Mouse (Mus musculus) olfactory bulb, adult 2 months (tissue): ENCODE measurements around the gene Trmt2a.

Experiments
- CTCF ChIP-seq: fragments of 200-500 bp; IDR thresholded peaks from 2 replicates; pipeline ENCODE4 v1.5.1; 2012; ENCODE audit warnings: low read depth, mild to moderate bottlenecking, low read length, moderate library complexity; ENCODE audit not compliant: insufficient read depth
- POLR2A ChIP-seq: fragments of 200-500 bp; IDR thresholded peaks from 2 replicates; pipeline ENCODE4 v1.6.1; 2012; ENCODE audit warnings: mild to moderate bottlenecking, low read depth, low read length, moderate library complexity; ENCODE audit not compliant: insufficient read depth

GRCm38 (mm10) chr16:18217579-18217978 lies 30.9 kb upstream of the Trmt2a start, which contains the start of gene Ccdc188:
- TF ChIP-seq CTCF (no peak), POLR2A (no peak)
